Comparison of ENCODE assay signal across 8 mouse cellular contexts in the genomic region with DNA sequence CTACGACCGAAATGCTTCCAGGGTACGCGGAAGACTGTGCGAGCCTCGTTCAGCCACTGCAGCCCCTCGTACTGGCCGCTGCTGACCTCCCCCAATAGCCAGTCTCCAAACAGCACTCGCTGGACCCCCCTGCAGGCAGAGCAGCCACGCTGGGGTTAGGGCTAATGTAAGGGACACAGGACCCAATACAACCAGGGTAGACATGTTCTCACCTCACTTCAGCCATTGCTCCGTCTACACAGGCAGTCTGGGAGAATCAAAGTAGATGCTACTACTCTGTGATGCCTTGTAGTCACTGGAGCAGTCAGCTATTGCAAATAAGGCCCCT. TPM values are rescaled to one million over a fixed set of nuclear protein-coding genes. Genes with fewer than 3 reads are reported as not detected.
DNase-seq lines count a peak whose midpoint lies in the region; ATAC-seq and TF ChIP-seq lines count a peak whose summit lies in the region.

No protein-coding gene starts in this region.

- H3K27ac ChIP-seq in heart, embryonic 14.5 days (replicated peaks in 1 of 2; ENCODE audit: control insufficient read depth in 1 of 2, insufficient read depth in 1 of 2, low read depth in 2 of 2, low read length in 2 of 2) = no peak overlapping the region
- no peak overlapping the region for H3K27ac ChIP-seq in embryonic facial prominence, embryonic 13.5 days
- no peak overlapping the region for H3K27ac ChIP-seq in liver, embryonic 14.5 days

- TF ChIP-seq EP300 in liver, embryonic 14.5 days (IDR thresholded peaks at IDR 0.05; ENCODE audit: low read depth) = no peak

- WGBS in heart, embryonic 14.5 days = 29% methylated on average over 11 of the region's 11 CpGs
- 41% methylated on average over 11 of the region's 11 CpGs for WGBS in embryonic facial prominence, embryonic 13.5 days
- WGBS in liver, embryonic 14.5 days (ENCODE audit: insufficient replicate concordance) = 33% methylated on average over 11 of the region's 11 CpGs

- intact Hi-C loops in gastrocnemius, postnatal 14 days (cut with DNase I; ENCODE audit: low total_unique reads) = no loop called here

- no peaks in the 10 kb centered on the region for H3K9me3 ChIP-seq in heart, embryonic 14.5 days (ENCODE audit: control insufficient read depth, low read length)
- no peaks in the 10 kb centered on the region for H3K9me3 ChIP-seq in embryonic facial prominence, embryonic 13.5 days
- no peaks in the 10 kb centered on the region for H3K9me3 ChIP-seq in liver, embryonic 14.5 days (ENCODE audit: control insufficient read depth, low read length)

- ATAC-seq in heart, embryonic 14.5 days (ENCODE audit: insufficient number of reproducible peaks, insufficient read depth, low FRiP score, low read depth) = no peak
- ATAC-seq in embryonic facial prominence, embryonic 13.5 days (ENCODE audit: insufficient number of reproducible peaks, insufficient read depth, low FRiP score, low TSS enrichment, low read depth) = no peak
- ATAC-seq in liver, embryonic 14.5 days (ENCODE audit: insufficient read depth) = peak; percentile 10; the same call in 1 of the 2 replicates

- H3K4me3 ChIP-seq in heart, embryonic 14.5 days (ENCODE audit: control insufficient read depth in 1 of 2, insufficient read depth in 1 of 2, low read depth in 1 of 2, low read length in 2 of 2) = peak overlapping the region in 1 of 2 experiments; percentile 67; a peak in 1 of 4 replicates
- no peak overlapping the region for H3K4me3 ChIP-seq in embryonic facial prominence, embryonic 13.5 days
- H3K4me3 ChIP-seq in liver, embryonic 14.5 days (ENCODE audit: insufficient read depth in 1 of 2, low read depth in 2 of 2, low read length in 2 of 2) = peak overlapping the region; percentile 64 to 97

- H3K27me3 ChIP-seq in heart, embryonic 14.5 days (ENCODE audit: control insufficient read depth, insufficient read depth, low read length) = no peaks in the 10 kb centered on the region
- H3K27me3 ChIP-seq in embryonic facial prominence, embryonic 13.5 days = no peaks in the 10 kb centered on the region
- no peaks in the 10 kb centered on the region; the same call in 1 of the 2 replicates for H3K27me3 ChIP-seq in liver, embryonic 14.5 days (ENCODE audit: control insufficient read depth, insufficient read depth, low read length)

- DNase-seq in heart, adult 11 months = no peak
- peak; percentile 52 for DNase-seq in CD4-positive, CD25-positive, alpha-beta regulatory T cell, adult 2 months (ENCODE audit: low read depth, low spot score)
- no peak for DNase-seq in liver, embryonic 14.5 days (ENCODE audit: low read depth in 3 of 3, low spot score in 3 of 3)
- DNase-seq in layer of hippocampus, postnatal 36 days = no peak
- no peak for DNase-seq in urinary bladder, postnatal 14 days (ENCODE audit: low spot score)
- no peak for DNase-seq in gastrocnemius, postnatal 14 days

- H3K4me1 ChIP-seq in heart, embryonic 14.5 days (ENCODE audit: control insufficient read depth in 2 of 2, insufficient read depth in 2 of 2, low read length in 2 of 2) = peaks cover 8 to 13% of the 10 kb centered on the region in 2 experiments; a peak in 2 of 4 replicates
- H3K4me1 ChIP-seq in embryonic facial prominence, embryonic 13.5 days = peaks cover 19% of the 10 kb centered on the region
- H3K4me1 ChIP-seq in liver, embryonic 14.5 days (replicated peaks; ENCODE audit: control insufficient read depth in 2 of 2, insufficient read depth in 2 of 2, low read length in 1 of 2) = peaks cover 13 to 17% of the 10 kb centered on the region in 2 experiments

- peaks cover 40% of the 10 kb centered on the region for H3K36me3 ChIP-seq in heart, embryonic 14.5 days (ENCODE audit: control insufficient read depth, insufficient read depth, low read length)
- H3K36me3 ChIP-seq in embryonic facial prominence, embryonic 13.5 days = peaks cover 40% of the 10 kb centered on the region
- peaks cover 34% of the 10 kb centered on the region for H3K36me3 ChIP-seq in liver, embryonic 14.5 days (replicated peaks; ENCODE audit: control insufficient read depth, insufficient read depth, low read depth)

- H3K9ac ChIP-seq in heart, embryonic 14.5 days (ENCODE audit: low read length) = no peak overlapping the region
- H3K9ac ChIP-seq in embryonic facial prominence, embryonic 13.5 days = 0 out of 2 replicates have a peak overlapping the region, but pooled peaks have one; percentile 3
- H3K9ac ChIP-seq in liver, embryonic 14.5 days (replicated peaks) = peak overlapping the region; percentile 62

- peak overlapping the region; percentile 91 for H3K4me2 ChIP-seq in heart, embryonic 14.5 days (ENCODE audit: low read length)
- peak overlapping the region; percentile 82 for H3K4me2 ChIP-seq in embryonic facial prominence, embryonic 13.5 days
- peak overlapping the region; percentile 74 for H3K4me2 ChIP-seq in liver, embryonic 14.5 days (ENCODE audit: low read depth)

- no peak for TF ChIP-seq CTCF in liver, embryonic 14.5 days (IDR thresholded peaks at IDR 0.05; ENCODE audit: low read depth)

RNA-seq across cellular contexts. Expression of gene Irf7, which starts 0.9 kb away (rescaled TPM):
- polyA plus RNA-seq in heart, embryonic 14.5 days (2014; fragmentation: Nextera tagmentation; extraction: Ambion mirVana) = 2.8 and 4.7 TPM in 2 replicates
- polyA plus RNA-seq in embryonic facial prominence, embryonic 13.5 days (2015; fragmentation: Nextera tagmentation; extraction: Ambion mirVana) = 2.0 and 2.4 TPM in 2 replicates
- 4.6 and 5.4 TPM in 2 replicates for polyA plus RNA-seq in liver, embryonic 14.5 days (2012; rRNA removed)
- 4.8 and 5.1 TPM in 2 replicates for polyA plus RNA-seq in liver, embryonic 14.5 days (2014; fragmentation: Nextera tagmentation; extraction: Ambion mirVana)
- total RNA-seq in layer of hippocampus, postnatal 36 days (2021) = 1 to 10 TPM in 1 of 2 experiments, under 1 TPM in 1; 0.51 to 1.2 TPM
- total RNA-seq in gastrocnemius, postnatal 14 days (2021) = 1 to 10 TPM in 1 of 2 experiments, under 1 TPM in 1; 0.82 to 1.1 TPM

RNA-seq across cellular contexts. Expression of gene Cdhr5, which starts 11.2 kb away (rescaled TPM):
- polyA plus RNA-seq in heart, embryonic 14.5 days (2014; fragmentation: Nextera tagmentation; extraction: Ambion mirVana) = not detected in 2 replicates
- 2.0 TPM in 1 of 2 replicates, not detected in the other for polyA plus RNA-seq in embryonic facial prominence, embryonic 13.5 days (2015; fragmentation: Nextera tagmentation; extraction: Ambion mirVana)
- polyA plus RNA-seq in liver, embryonic 14.5 days (2012; rRNA removed) = 0.07 and 0.11 TPM in 2 replicates
- polyA plus RNA-seq in liver, embryonic 14.5 days (2014; fragmentation: Nextera tagmentation; extraction: Ambion mirVana) = 0.24 and 0.27 TPM in 2 replicates
- not detected for total RNA-seq in layer of hippocampus, postnatal 36 days (2021)
- under 1 TPM; 0.44 to 0.59 TPM for total RNA-seq in gastrocnemius, postnatal 14 days (2021)

RNA-seq across cellular contexts. Expression of gene Sct, which starts 13.6 kb away (rescaled TPM):
- 1.6 and 2.3 TPM in 2 replicates for polyA plus RNA-seq in heart, embryonic 14.5 days (2014; fragmentation: Nextera tagmentation; extraction: Ambion mirVana)
- polyA plus RNA-seq in embryonic facial prominence, embryonic 13.5 days (2015; fragmentation: Nextera tagmentation; extraction: Ambion mirVana) = 1.1 and 1.9 TPM in 2 replicates
- polyA plus RNA-seq in liver, embryonic 14.5 days (2012; rRNA removed) = 0.16 TPM in 1 of 2 replicates, not detected in the other
- polyA plus RNA-seq in liver, embryonic 14.5 days (2014; fragmentation: Nextera tagmentation; extraction: Ambion mirVana) = 0.22 and 0.30 TPM in 2 replicates
- not detected for total RNA-seq in layer of hippocampus, postnatal 36 days (2021)
- 1 to 10 TPM in 1 of 2 experiments, under 1 TPM in 1; 0.92 to 1.0 TPM for total RNA-seq in gastrocnemius, postnatal 14 days (2021)

RNA-seq across cellular contexts. Expression of gene Drd4, which starts 26.4 kb away (rescaled TPM):
- polyA plus RNA-seq in heart, embryonic 14.5 days (2014; fragmentation: Nextera tagmentation; extraction: Ambion mirVana) = not detected in 2 replicates
- 1.3 and 1.7 TPM in 2 replicates for polyA plus RNA-seq in embryonic facial prominence, embryonic 13.5 days (2015; fragmentation: Nextera tagmentation; extraction: Ambion mirVana)
- polyA plus RNA-seq in liver, embryonic 14.5 days (2012; rRNA removed) = not detected in 2 replicates
- not detected in 2 replicates for polyA plus RNA-seq in liver, embryonic 14.5 days (2014; fragmentation: Nextera tagmentation; extraction: Ambion mirVana)
- under 1 TPM in 1 of 2 experiments, not detected in 1; 0.18 TPM for total RNA-seq in layer of hippocampus, postnatal 36 days (2021)
- under 1 TPM; 0.31 to 0.33 TPM for total RNA-seq in gastrocnemius, postnatal 14 days (2021)

RNA-seq across cellular contexts. Expression of gene Phrf1, which starts 36.8 kb away (rescaled TPM):
- 41.3 and 44.4 TPM in 2 replicates for polyA plus RNA-seq in heart, embryonic 14.5 days (2014; fragmentation: Nextera tagmentation; extraction: Ambion mirVana)
- polyA plus RNA-seq in embryonic facial prominence, embryonic 13.5 days (2015; fragmentation: Nextera tagmentation; extraction: Ambion mirVana) = 78.5 and 82.0 TPM in 2 replicates
- 10.4 and 14.1 TPM in 2 replicates for polyA plus RNA-seq in liver, embryonic 14.5 days (2012; rRNA removed)
- polyA plus RNA-seq in liver, embryonic 14.5 days (2014; fragmentation: Nextera tagmentation; extraction: Ambion mirVana) = 25.7 and 28.3 TPM in 2 replicates
- total RNA-seq in layer of hippocampus, postnatal 36 days (2021) = 10 to 100 TPM; 79.9 to 86.9 TPM
- total RNA-seq in gastrocnemius, postnatal 14 days (2021) = 10 to 100 TPM; 23.2 to 24.4 TPM
